Mouse (Mus musculus): ENCODE data around the gene Rai1.
A peak's percentile ranks its signal among the peaks of the same experiment; 100 is the strongest.

The Rai1 gene

DNA sequence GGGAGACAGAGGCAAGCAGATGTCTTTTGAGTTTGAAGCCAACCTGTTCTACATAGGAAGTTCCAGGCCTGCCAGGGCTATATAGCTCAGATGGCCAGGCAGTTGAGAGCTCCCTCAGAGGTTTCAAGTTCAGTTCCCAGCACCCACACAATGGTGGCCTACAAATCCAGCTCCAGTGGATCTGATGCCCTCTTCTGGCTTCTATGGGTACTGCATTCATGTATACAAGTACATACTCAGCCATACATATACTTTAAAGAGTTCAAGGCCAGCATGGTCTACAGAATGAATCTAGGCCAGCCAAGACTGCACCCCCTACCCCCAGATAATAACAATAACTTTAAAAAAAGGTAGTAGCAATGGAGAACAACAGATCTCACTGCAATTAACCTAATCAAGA, 90.3 kb downstream of the Rai1 start:
- DNase-seq = no peak

DNA sequence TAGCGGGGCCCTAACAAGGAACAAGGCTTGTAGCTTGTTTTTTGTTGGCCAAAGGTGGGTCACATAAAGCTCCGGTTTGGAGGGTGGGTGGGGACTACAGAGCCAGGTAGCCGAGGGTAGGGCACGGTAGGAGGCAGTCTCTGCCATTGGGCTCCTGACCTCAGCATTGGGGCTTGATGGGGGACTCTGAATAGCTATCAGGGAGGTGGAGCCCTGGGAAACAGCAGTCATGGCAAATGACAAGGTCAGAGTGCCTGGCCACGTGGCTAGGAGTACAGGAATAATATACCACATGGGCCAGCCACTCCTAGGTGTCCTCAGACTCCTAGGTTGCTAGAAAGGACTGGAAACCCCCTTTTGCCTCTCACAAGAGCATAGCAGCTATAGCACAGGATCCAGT, 91.5 kb downstream of the Rai1 start:
- DNase-seq = no peak

DNA sequence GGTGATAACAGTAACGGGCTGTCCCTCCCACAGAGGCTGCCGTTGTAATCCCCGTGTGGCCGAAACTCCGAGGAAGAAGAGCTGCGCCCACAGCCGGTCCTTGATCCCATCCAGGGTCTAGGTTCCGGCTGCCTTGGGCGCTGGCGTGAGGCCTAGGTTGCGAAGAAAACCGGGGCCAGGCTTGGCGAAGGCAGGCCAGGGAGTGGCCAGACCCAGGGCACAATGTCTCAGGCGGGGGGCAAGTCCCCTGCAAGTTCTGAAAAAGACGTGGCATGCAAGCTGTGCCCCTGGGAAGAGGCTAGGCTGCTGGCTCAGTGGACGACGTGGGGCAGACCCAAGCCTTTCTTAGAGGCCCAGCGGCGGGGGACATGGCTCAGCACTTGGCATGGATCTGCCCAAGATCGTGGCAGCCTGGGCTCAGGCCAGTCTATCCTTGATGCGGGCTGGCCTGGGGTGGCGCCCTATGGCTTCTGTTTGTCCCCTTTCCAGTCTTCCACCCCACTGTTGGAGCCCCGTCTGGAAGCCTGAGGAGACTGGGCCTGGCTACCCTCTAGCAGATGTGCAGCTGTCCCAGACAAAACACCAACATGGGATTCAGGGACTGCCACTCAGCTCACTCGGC, 93.3 kb downstream of the Rai1 start:
- no peak for DNase-seq

DNA sequence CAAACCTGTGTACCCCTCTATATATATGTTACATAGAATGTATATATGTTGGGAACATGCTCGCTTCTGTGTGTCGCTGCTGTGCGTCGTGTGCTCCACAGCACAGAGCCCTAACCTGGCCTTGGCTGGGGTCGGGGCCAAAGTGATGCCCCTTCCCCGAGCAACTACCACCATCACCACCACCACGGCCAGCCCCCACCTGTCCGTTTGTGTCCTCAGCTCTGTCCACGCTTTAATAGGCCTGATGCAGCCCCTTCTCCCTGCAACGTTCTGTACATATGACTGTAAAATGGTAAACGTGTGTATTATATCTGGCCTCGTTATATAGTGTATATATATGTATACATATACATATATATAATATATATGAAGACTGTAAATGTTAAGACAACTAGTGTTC, 93.8 kb downstream of the Rai1 start:
- DNase-seq = no peak

DNA sequence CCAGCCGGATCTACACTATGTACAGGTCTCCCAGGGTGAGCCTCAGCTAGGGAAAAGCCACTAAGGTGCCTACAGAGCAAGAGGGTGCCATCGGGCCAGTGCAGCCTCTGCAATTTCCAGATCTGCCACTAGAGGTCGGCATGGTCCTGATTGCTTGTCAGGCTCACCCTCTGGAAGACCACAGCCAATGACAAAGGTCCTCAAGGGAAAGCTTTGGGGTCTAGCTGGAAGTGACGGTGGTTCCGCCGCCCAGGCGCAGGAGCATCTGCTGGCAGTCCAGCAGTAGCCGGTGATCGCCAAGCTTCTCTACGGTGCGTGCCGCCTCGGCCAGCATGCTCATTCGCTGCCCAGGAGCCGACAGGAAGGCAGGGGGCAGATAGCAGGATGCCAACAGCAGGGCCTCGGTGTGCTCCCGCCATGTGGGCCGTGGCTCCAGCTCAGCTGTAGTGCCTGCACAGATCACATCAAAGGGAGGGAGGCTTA, 94.9 kb downstream of the Rai1 start:
- peak; percentile 91 for DNase-seq

DNA sequence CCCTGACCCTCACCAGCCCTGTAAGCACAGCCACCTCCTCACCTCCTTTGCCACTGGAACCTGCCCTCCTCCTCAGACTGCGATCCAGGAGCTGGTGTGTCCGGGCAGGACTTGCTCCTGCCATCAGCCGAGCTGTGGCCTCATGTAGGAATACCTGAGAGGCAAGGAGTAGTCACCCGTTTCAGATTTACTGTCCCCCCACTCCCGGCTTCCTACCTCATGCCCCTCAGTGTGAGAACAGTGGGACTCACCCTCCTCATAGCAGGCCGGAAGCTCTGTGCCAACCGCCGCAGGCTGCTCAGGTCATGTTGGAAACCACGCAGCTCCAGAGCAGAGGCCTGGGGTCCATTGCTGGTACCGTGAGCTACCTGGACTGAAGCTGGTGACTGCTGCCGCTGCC, 95.6 kb downstream of the Rai1 start:
- no peak for DNase-seq

DNA sequence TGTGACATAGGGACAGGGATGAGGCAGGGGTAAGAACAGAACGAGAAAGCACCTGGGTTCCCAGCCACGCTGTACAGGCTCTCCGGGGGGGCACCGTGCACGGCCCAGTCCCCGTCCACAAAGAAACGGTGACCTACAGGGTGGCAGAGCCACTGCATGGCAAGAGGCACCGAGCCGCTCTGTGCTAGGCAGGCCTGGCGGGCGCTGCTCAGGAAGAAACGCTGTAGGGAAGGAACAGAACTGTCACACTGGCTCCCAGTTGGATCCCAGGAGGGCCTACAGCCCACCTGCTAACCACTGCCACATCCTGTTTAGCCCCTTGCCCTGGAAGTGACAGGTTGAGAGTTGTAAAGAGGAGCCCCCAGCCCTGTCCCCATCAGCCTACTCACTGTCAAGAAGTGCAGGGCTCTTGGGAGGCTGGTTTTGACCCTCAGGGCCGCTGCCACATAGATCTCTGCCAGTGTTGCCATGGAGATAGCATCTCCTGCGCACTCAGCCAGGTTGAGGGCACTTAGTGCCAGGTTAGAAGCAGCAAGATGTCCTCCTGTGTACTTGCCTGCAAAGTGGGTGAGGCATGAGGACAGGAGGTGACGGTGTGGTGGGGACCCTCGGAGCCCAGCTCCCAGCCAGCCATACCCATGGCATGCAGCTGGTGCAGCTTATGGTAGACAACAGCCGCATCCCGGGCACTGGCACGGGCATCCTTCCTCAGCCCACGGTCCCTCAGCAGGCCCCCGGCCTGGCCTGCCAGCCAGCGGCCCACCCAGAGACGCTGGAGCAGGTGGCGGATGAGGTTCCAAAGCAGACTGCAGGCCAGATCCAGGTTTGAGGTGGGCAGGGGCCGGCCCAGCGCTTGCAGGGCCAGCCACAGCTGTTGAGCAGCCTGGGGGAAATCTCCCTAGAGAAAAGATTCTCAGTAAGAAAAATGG, 98.2 kb downstream of the Rai1 start:
- DNase-seq = no peak

DNA sequence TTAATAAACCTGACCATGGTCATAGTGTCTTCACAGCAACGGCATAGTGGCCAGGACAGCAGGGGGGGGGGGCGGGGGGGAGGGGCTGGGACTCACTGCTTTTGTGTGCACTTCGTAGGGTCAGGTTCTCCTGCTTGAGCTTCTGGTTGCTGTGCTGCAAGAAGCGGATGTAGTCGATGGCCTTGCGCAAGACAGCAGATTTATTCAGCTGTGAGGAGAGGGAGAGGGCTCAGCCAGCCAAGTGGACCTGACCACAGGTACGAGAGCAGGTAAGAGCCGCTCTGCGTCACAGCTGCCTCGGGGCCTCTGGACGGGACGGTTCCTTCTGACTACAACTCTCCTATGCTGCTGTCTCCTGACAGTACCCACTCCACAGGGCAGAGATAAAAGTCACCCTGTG, 100.2 kb downstream of the Rai1 start:
- no peak for DNase-seq

DNA sequence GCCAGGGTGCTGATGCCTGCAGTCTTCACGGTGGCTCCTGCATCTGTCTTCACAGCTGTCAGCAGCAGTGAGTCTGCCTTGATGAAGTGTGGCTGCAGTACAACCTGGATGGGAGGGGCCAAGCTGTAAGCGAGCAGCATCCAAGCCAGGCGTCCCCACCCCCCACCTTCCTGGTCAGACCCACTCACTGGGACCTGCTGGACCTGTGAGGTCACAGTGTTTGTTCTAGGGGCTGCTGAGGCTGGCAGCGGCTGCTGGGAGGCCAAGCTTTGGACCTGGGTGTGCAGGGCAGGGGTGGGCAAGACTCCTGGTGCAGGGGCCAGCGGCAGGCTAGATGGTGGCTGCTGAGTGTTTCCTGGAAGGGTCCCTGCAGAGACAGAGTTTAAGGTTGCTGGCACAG, 101.4 kb downstream of the Rai1 start:
- DNase-seq = no peak

DNA sequence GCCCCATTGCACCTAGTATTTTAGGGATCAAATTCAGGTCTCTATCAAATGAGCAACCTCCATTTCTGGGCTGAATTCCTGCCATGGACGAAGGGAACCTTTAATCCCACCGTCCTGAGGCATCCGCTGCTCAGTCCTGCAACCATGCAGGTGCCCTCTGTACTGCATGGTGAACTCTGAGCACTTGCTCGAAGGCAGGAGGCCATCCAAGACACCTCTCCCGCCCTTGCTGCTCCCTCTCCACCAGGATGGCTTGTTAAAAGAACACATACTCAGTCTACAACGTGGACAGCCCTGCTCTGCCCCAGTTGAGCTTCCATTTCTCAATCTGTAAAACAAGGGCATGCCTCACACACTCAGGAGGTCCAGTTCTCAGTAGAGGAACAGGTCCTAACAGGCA, 103.4 kb downstream of the Rai1 start:
- DNase-seq = no peak

DNA sequence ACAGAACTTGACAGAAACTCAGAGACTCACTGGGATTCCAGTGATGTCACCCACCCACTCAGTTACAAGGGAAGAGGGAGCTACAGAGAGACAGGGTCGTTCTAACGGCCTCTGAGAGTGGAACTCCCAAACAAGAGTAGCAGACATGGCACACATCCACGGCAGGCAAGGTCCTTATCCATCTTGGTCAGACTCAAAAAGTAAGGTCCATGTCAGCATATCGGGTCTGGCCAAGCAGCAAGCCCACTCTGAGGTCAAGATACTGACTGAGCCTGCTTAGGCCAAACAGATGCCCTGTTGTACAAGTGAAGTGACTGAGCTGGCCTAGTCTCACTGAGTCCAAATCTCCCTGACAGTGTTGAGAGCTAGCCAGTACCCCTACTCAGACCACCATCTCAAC, 103.9 kb downstream of the Rai1 start:
- no peak for DNase-seq

DNA sequence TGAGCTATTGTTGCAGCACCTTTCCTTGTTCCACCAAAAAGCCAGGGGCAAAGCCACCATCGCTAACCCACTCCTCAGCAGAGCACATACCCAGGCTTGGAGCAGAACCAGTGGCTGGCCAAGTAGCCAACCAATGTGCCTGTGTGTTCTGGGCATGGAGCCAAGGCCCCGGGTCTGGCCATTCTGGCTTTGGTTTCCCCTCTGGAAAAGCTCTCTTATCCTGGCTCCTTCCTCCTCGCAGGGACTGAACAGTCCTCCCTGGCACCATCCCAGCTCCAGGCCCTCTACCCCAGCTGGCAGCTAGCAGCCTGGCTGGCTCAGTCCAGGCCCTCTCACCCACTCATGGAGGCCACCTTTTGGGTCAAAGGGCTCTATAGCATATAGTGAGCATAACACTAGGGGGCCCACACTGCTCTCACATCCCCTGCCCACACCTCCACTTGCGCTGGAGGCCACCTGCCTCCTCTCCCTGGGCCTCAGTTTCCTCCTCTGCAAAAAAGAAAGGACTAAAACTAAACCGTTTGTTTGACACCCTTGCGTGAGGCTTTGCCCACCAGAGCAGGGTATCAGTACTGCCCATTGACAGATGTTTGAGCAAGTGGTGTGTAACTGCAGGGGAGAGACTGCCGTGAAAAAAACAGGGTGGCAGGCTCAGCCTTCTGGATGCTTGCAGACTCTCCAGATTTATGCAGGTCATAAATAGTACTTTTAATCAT, 104.6 kb downstream of the Rai1 start:
- DNase-seq = no peak

DNA sequence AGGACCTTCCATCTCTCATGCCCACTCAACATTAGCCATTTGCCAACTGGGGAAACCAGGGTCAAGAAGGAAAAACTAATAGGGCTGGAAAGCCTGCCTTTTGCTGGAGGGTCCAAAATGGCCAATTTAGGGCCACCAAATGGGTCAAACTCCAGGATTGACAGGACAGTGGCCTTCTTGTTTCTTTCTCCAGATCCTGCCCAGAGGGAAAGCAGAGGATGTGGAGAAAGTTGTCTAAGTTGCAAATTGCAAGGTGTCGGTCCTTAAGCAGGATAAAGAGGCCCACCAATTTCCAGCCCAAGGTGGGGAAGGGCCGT, 105.1 kb downstream of the Rai1 start:
- DNase-seq = no peak

DNA sequence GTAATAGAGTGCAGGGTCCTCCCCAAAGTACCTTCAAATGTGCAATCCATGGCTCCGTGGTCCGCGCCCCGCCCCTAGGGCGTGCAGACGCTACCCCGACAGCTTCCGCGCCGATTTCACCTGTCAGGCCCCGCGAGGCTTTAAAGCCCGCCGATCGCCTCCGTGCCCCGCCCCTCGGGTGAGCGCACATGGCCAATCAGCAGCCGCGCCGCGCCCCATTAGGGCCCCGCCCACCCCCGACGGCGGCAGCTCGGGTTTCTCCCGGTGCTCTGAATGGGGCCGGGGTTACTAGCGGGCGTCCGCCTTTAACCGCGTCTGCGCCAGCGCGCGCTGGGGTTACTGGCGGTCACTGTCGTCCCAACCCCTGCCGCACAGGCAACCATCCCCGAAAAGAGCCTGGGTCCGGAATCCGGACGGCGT, 105.5 kb downstream of the Rai1 start:
- peak; percentile 99 for DNase-seq

DNA sequence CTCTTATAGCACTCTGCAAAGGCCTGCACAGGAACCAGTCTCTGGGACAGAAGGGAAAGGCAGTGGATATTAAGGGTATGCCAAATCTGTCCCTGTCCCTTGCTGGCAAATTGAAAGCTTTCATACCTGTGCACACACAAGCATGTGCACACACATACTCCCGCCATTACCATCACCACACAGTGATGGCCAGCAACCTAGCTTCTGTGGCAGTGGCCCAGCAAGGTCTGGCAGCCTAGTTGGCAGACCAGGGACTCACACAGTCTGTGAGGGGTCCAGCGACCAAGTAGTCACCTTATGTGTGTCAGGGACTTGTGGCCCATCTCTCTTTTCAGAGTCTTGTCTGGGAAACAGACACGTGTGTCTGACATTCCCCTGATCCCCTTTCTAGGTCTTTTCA, 106.3 kb downstream of the Rai1 start:
- DNase-seq = no peak

DNA sequence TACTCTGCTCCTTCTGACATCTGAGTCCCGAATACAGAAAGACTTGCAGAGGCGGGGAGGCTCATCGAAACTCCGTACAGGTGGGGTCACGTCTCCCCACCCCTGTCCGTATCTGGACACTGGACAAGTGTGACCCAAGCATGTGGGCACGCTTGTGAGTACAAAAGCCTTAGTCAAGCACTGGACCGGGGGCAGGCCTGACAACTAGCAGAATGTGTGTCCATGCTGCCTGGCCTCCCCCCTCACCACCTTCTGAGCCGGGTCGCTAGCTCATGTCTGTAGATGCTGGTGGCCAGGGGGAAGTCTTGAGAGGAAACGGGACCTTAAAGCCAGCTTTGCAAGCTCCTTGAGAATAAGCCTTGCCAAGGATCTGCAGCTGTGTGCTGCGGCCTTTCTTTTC, 106.9 kb downstream of the Rai1 start:
- no peak for DNase-seq

DNA sequence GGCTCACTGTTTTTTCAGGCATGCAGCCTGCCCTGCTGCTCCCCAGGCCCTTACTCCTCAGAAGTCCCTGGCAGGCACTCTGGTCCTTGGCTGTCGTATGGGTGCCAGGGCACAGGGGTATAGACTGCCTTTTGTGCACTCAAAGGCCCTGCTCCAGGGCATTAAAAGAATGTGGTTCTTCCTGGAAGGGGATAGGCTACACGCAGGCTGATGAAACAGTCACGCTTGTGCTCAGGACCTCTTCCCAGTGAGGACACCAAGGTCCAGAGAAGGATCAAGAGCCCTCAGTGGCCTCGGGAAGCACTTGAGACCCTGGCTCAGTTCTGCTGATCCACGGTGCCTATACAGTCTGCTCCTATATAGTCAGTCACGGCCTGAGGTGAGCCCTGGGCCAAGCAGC, 108.5 kb downstream of the Rai1 start:
- no peak for DNase-seq

DNA sequence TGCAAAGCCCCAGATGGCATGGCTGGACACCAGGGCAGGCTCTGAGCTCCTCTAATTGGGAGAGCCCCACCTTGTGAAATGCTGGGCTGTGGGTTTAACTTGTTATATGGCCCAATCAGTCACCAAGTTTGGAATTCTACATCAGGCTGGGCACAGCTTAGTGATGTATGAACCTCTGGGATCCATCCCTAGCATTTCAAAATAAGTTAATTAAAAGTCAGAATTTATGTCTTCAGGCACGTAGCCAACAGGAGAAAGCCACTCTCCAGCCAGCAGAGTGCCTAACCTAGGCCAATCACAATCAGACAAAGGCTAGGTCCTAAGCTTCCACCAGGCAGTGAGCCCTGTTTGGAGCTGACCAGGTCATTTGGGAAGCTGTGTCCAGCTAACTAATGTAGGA, 111.9 kb downstream of the Rai1 start:
- no peak for DNase-seq

DNA sequence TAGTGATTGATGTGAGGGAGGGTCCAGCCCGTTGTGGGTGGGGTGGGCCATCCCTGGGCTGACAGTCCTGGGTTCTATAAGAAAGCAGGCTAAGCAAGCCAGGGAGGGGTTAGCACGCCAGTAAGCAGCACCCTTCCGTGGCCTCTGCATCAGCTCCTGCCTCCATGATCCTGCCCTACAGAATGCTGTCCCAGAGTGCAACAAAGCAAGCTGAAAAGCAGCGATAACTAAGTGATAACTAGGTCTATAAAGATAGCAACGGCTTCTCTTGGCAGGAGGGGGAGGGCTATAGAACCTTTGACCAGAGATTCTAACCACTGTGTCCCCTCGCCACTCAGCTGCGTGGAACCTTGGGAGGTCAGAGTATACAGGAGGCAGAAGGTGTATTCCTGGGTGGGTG, 112.7 kb downstream of the Rai1 start:
- DNase-seq = no peak

DNA sequence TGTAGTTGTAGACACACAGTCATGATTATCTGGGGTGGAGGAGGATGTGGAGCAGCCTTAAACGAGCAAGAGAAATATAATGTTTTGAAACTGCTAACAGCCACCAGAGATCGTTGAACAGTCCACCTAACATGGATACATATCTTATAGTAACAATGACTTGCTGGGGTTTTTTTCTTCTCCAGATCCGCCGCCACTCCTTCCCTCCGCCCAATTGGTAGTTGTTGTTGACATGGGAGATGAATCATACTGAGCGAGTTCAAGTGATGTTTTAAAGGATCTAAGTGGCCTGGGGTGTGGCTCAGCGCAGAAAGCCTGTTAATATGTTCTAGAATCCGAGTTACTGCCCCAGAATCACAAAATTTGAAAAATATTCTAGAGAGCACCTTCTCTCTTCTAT, 114.8 kb downstream of the Rai1 start:
- DNase-seq = no peak

DNA sequence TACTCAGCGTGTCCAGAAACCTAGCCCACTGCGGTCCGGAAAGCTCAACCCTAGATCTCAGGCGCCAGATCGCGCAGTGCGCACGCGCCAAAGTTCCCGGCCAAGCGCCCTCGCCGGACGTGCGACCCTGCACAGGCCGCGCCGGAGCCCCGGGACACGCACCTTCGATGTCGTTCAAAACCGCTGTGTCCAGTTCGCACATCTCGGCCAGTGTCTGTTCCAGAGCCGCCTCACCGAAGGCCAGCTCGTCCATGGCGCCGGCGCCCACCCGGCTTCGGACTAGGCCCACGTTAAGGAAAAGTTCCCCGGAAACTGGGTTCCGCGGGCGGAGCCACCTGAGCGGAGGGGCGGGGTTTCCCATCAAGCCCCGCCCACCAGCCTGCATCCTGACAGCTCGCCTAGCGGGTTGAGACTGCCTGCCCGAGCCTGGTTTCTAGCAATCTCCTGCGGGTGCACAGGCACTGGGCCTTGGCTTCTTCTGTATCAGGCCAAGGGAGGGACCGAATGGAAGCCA, 115.5 kb downstream of the Rai1 start:
- DNase-seq = peak; percentile 95

DNA sequence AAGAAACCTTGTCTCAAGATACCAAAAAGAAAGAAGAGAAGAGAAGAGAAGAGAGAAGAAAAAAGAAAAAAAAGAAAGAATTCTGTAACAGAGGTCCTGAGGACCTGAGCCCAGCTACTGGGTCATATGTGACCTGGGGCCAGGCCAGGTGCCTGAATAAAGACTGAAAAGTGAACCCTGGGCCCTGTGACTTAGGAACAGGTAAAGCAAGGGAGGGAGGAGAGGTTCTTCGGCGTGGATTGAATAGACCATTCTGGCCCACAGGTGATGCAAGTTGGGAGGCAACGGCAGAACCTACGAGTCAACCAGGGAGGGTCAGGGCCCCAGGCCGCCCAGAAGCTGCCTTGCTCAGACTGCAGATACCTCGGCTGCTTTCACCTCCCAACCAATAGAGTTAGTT, 116.6 kb downstream of the Rai1 start:
- no peak for DNase-seq

DNA sequence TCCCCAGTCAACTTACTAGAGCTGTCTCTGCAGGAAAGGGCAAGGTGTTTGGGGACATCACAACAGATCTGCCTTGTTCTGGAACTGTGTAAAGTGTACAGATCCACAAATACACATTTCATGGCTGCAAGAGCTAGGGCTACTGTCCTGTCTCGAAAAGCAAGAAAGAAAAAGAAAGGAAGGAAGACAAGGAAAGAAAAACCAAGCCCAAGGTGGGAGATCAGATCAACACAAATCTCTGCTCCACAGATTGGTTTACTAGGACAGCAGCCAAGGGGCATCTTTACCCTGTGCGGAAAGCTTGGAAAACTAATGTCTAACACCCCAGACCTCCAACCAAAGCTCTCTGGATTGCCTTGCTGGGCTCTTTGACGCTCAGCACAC, 117.3 kb downstream of the Rai1 start:
- no peak for DNase-seq
